In the genomic region with DNA sequence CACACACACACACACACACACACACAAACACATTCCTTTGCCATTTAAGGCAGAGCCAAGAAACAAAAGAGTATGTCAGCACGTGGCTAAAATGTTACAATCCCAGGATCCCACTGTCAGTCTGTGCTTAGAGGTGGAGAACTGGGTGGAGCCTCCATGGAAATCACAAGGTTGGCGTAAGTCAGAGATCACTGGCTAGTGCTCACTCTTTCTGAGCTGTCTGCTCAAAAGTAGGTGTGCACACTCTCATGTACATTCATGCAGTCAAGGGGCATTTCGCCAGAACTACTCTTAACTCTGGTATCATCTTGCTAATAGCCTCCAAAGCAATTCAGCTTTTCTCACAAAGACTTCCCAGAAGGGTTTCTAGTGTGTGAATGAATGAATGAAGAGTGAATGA, we compare ENCODE assay signal across 23 mouse cellular contexts.
"Had no signal": no experiment of that assay in that cellular context is flagged by ENCODE, and none has a peak within 500 bp of the region (broad histone marks: within the 10 kb centered on the region; RNA-seq: fewer than 3 reads in every experiment).

No protein-coding gene starts in this region.

- DNase-seq: kidney, adult 8-10 months; kidney, postnatal 14 days; kidney, postnatal 4 days; lung, adult 18-20 months; lung, postnatal 10 days; lung, postnatal 36 days; right cerebral cortex, adult 18-20 months; right cerebral cortex, postnatal 14 days; right cerebral cortex, postnatal 4 days; thymus, adult 2 months; thymus, postnatal 14 days; thymus, postnatal 4 days had no signal

- H3K9ac ChIP-seq: liver, embryonic 14.5 days; lung, embryonic 15.5 days; midbrain, embryonic 13.5 days; neural tube, embryonic 12.5 days; neural tube, embryonic 15.5 days had no signal

- H3K27ac ChIP-seq: liver, embryonic 14.5 days; lung, embryonic 15.5 days; midbrain, embryonic 10.5 days; stomach, postnatal 0 days had no signal

- H3K36me3 ChIP-seq: lung, embryonic 15.5 days; midbrain, embryonic 10.5 days; midbrain, embryonic 13.5 days; neural tube, embryonic 12.5 days; neural tube, embryonic 15.5 days had no signal

- ATAC-seq: midbrain, embryonic 13.5 days; midbrain, embryonic 16.5 days had no signal

- H3K4me3 ChIP-seq: lung, embryonic 15.5 days; megakaryocyte, embryonic 14.5 days; midbrain, embryonic 10.5 days; midbrain, embryonic 13.5 days; myocyte; neural tube, embryonic 12.5 days; neural tube, embryonic 15.5 days had no signal

- H3K4me2 ChIP-seq: liver, embryonic 11.5 days; lung, embryonic 15.5 days; midbrain, embryonic 13.5 days had no signal

- H3K4me1 ChIP-seq: megakaryocyte, embryonic 14.5 days; midbrain, embryonic 13.5 days had no signal

- H3K9me3 ChIP-seq: lung, embryonic 15.5 days; midbrain, embryonic 10.5 days; midbrain, embryonic 13.5 days; neural tube, embryonic 12.5 days; neural tube, embryonic 15.5 days had no signal

- H3K27me3 ChIP-seq: lung, embryonic 15.5 days; megakaryocyte, embryonic 14.5 days; midbrain, embryonic 13.5 days; neural tube, embryonic 12.5 days; neural tube, embryonic 15.5 days had no signal
